Mouse (Mus musculus) splenic B cell, adult 2 months (primary cell): ENCODE measurements at regions not wholly inside any gene's neighbourhood (a gene's known extent, or its start where the extent isn't known, plus 50 kb on each side); places are given as distances from the start of the nearest gene placed in this dataset.

Experiments
- DNase-seq: peaks from one replicate; pipeline ENCODE4 v3.0.0-alpha.2; 2011; ENCODE audit warnings: low read depth, low spot score
- H3K27me3 ChIP-seq: 2 replicates; pipeline ENCODE4 v1.6.1; 2012; ENCODE audit warnings: mild to moderate bottlenecking, low read length, moderate library complexity, mixed read lengths; ENCODE audit not compliant: control insufficient read depth, poor library complexity, insufficient read depth, severe bottlenecking
- H3K36me3 ChIP-seq: 2 replicates; pipeline ENCODE4 v1.6.1; 2012; ENCODE audit warnings: mild to moderate bottlenecking, low read length, moderate library complexity, mixed read lengths; ENCODE audit not compliant: control insufficient read depth, poor library complexity, insufficient read depth, severe bottlenecking

DNA sequence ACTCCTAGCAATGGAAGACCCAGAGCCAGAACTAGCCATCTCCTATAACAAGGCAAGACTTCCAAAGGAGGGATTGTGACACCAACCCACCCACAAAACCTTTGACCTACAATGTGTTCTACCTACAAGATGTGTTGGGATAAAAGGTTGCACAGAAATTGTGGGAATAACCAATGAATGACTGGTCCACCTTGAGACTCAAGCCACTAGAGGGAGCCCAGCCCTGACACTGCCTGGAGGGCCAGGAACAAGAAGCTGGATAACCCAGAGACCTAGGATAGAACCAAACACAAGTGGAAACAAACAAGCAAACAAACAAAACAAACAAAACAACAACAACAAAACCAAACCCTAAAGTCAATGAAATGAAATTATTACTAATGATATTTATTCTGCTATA, 288.8 kb downstream of the Dchs2 start:
- no peaks in the 10 kb centered on the region for H3K36me3 ChIP-seq
- DNase-seq, result no peak

DNA sequence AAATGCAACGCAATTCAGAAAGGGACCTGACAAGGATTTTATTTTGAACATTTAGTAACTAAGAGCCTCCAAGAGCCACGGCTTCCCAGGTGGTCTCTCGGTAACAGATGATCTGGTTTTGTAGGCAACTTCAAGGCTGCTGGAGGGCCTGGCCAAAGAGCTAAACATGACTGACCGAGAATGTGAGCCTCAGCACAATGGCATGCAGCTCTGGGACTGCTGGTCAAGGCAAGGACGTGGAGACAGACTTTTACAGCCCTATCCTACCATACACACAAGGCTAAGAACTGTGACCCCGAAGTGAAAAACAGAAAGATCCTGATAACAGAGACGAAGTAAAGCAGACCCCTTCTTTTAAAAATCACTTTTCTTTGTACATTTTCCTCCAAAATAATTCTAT, 296.5 kb downstream of the Dchs2 start:
- no peaks in the 10 kb centered on the region for H3K36me3 ChIP-seq
- H3K27me3 ChIP-seq, result no peaks in the 10 kb centered on the region
- no peak for DNase-seq

More for the DNA sequence above, 288.8 kb downstream of the Dchs2 start:
- H3K27me3 ChIP-seq, result no peaks in the 10 kb centered on the region

DNA sequence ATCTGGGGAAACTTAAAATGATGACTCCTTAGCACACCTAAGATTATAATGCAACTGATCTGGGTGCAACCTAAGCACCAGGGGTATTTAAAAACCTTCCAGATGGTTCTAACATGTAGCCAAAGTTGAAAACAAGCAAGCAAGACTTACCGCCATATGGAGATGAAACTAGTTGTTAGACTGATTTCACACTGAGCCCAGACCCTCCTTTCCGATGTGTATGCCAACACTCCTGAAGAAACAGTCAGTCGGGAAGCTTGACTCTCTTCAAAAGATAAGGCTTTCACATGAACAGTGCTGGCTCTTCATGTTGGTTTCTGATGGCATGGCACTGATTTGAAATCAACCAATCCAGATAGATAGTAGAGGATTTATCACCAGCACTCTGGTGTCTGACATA, 301.6 kb downstream of the Dchs2 start:
- H3K36me3 ChIP-seq, result no peaks in the 10 kb centered on the region
- DNase-seq, result no peak
- H3K27me3 ChIP-seq, result no peaks in the 10 kb centered on the region

DNA sequence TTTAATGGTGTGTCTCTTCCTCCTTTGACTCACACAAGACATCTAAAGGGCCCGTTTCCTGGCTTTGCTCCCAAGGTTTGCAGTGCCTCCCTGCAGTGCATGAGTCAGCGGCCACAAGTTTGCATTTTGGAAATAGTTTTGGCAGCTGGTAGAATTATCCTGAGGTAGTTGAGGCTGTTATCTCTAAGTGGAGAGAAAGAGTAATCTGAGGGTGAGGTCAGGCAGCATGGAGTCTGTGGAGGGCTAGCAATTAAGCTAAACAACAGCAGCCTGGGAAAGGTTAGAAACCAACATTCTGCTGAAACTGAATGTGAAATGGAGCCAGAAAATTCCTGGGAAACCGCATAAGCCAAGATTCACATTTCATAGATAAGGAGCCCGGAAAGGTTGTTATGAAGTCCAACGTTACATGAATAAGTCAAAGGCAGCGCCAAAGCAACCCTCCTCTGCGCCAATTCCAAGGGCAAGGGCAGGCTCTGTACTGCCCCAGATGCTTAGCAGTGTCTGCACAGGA, 318.5 kb downstream of the Dchs2 start:
- Histone ChIP-seq H3K36me3 (no peaks in the 10 kb centered on the region), H3K27me3 (no peaks in the 10 kb centered on the region)
- no peak for DNase-seq

DNA sequence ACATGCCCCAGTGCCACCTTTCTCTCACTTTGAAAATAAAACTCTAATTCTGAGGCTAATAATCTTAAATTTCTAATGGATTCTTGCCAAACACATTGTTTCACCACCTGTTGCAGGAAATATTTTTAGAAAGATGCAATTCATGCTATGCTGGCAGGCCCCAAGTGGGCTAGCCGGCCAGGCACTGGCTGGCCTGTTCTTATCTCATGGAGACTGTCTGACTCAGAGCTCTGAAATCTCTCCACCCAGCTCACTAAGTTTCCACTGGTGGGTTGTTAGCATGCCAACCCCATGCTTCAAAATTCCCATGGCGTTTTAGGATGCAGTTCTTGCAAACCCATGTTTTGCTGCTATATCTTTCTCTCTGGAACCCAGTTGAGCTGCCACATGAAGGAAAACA, 315.5 kb upstream of the Sfrp2 start:
- Histone ChIP-seq H3K36me3 (no peaks in the 10 kb centered on the region), H3K27me3 (no peaks in the 10 kb centered on the region)
- DNase-seq, result no peak

DNA sequence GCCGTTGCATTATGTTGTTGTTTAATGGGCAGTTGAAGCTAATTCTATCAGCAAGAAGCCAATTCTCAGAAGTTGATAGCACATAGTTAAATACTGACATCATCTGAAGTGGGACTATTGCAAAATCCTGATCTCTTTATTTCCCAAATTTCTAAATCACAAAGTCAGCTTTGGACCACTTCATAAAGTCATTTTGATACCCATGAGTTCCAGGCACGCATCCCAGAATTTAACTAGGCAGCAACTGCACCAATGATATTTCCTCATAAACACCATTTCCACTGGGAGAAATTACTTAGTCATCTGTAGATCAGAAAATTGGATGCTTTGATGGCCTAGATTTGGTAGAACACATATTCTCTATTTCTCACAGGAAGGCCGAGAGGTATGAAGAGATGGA, 314.8 kb upstream of the Sfrp2 start:
- no peaks in the 10 kb centered on the region for H3K27me3 ChIP-seq
- no peak for DNase-seq
- no peaks in the 10 kb centered on the region for H3K36me3 ChIP-seq

DNA sequence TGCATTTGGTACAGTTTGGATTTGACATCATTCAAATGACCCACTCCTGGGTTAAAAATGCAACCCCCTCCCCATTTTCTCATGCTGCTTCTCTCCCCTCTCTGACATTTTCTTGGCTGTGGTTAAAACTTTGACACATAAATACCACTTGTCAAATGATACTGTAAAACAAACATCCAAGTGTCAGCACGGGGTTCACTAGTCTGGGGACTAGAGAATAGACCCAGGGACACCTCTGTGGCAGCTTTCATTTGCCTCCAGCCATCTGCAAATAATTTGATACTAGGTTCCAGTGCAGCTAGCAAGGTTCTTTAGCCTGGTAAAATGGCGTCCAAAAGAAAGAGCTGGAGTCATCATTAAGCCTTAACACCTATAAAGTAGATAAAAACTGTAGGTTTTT, 312.7 kb upstream of the Sfrp2 start:
- H3K36me3 ChIP-seq, result no peaks in the 10 kb centered on the region
- DNase-seq, result no peak
- H3K27me3 ChIP-seq, result no peaks in the 10 kb centered on the region

DNA sequence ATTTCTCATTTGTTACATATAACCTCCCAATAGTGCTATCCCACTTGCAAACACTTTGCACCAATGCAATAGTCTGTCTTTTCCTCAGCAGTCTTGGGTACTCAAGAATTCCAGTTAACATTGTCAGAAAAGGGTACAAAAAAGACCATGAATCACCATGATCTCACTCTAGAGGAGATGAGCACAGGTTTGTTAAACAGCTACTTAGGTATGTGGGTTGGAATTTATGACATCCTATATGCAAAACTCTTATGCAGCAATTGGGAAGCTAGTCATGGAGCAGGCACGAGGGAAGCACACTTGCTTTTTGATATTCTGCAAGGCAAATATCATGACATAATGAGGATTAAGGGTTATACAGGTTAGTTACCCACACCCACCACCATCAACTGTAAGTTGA, 307.7 kb upstream of the Sfrp2 start:
- H3K27me3 ChIP-seq, result no peaks in the 10 kb centered on the region
- H3K36me3 ChIP-seq, result no peaks in the 10 kb centered on the region
- DNase-seq, result no peak

DNA sequence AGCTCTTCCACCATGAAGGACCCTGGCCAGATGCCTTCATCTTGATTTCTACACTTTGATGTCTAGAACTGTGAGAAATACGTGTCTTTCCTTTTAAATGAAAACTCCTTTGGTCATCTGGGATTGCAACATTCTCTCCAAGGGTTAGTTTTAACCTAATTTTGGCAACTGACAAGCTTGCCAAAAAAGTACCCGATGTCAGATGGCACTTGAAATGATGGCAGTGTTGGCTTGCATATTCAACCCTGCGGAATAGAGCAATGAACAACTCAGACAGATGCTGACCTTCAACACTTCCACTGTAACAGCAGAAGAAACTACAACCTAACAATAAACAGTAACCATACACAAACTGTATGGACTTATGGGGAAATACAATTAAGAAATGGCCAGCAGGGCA, 286.9 kb upstream of the Sfrp2 start:
- H3K27me3 ChIP-seq, result no peaks in the 10 kb centered on the region
- DNase-seq, result no peak
- no peaks in the 10 kb centered on the region for H3K36me3 ChIP-seq

DNA sequence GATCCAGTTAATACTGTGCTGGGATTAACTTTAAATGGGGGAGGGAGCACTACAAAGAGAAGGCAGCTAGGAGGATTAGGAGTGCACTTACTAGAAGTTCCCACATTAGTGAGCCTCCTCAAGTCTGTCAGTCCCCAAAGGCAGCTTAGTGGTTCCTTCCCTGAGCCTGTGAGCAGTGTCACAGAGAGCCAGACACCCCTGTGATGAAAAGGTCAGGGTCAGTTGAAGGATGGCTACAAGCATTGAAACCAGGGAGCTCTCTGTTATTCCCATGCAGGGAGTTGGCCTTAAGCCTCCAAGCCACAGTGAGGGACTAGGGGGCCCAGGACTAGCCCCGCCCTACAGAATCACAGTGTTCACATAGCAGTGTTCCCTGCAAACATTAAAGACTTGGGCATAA, 285.9 kb upstream of the Sfrp2 start:
- Histone ChIP-seq H3K36me3 (no peaks in the 10 kb centered on the region), H3K27me3 (no peaks in the 10 kb centered on the region)
- no peak for DNase-seq

DNA sequence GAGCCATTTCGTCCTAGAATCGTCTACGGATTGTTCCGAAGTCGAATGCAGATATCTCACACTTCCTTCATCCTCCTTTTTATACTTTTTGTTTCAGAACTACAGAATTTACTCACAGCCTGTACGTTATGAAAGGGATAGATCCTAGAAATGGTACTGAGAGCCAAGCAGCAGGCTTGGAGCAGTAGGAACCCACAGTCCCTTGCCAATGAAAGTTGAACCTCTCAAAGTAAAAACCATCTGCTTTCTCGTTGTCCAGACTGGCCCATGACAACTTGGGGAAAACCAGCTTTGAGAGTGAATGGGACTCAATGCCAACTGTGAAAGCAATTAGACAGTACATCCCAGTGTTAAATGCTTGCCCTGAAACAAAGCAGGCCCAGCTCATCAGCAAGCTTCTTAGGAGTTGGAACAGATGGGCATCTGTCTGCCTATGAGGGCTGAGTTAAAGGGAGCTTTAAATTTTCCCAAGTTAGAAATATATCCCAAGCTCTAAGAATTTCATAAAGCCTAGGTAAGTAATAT, 279.9 kb upstream of the Sfrp2 start:
- DNase-seq, result no peak
- Histone ChIP-seq H3K27me3 (no peaks in the 10 kb centered on the region), H3K36me3 (no peaks in the 10 kb centered on the region)

DNA sequence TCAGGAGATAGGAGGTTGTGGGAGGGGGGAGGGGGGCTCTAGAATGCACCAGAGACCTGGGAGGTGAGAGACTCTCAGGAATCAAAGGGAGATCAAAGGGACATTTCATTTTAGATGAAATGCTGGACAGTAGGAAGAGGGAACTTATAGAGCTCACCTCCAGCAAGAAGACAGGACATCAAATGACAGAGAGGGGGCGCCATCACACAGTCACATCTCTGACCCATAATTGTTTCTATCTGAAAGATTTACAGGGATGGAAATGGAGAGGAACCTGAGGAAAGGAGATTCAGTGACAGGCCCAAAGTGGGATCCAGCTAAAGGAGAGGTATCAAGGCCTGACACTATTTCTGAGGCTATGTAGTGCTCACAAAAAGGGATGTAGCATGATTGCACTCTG, 270.5 kb upstream of the Sfrp2 start:
- DNase-seq, result no peak
- Histone ChIP-seq H3K36me3 (no peaks in the 10 kb centered on the region), H3K27me3 (no peaks in the 10 kb centered on the region)

DNA sequence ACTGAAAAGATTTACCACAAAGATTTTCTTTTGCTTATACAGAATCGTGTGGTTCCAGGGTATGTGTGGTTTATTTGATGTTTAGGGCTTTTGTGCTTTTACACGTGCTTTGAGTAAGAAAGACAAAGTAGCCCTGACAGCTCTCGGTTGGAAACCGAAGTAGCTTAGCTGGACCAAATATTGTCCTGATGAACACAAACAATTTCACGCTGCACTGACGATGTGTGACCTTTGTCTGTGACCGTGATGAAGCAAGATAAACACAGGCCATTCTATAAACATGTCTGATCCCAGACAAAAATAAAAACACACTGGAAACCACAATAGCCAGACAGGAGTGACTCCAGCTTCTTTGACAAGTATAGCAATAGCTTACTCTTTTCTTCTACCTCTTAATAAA, 262.2 kb upstream of the Sfrp2 start:
- Histone ChIP-seq H3K27me3 (no peaks in the 10 kb centered on the region), H3K36me3 (no peaks in the 10 kb centered on the region)
- DNase-seq, result no peak

DNA sequence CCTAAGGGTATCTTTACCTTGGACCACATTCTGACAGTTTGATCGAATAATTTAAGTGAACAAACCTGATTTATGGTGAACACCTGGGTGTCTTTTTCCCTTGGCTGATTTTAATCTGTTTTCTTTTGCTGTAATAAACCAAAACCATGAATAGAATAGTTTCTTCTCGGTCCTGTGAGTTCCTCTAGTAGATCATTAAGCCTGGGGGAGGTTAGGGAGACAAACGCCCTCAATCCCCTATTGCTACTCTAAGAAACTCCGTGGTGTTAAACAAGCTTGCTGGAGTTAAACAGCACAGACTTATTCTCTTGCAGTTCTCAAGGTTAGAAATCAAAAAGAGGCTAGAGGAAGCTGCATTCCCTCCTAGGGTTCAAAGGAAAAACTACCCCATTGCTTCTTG, 249.5 kb upstream of the Sfrp2 start:
- H3K27me3 ChIP-seq, result no peaks in the 10 kb centered on the region
- no peaks in the 10 kb centered on the region for H3K36me3 ChIP-seq
- DNase-seq, result no peak

DNA sequence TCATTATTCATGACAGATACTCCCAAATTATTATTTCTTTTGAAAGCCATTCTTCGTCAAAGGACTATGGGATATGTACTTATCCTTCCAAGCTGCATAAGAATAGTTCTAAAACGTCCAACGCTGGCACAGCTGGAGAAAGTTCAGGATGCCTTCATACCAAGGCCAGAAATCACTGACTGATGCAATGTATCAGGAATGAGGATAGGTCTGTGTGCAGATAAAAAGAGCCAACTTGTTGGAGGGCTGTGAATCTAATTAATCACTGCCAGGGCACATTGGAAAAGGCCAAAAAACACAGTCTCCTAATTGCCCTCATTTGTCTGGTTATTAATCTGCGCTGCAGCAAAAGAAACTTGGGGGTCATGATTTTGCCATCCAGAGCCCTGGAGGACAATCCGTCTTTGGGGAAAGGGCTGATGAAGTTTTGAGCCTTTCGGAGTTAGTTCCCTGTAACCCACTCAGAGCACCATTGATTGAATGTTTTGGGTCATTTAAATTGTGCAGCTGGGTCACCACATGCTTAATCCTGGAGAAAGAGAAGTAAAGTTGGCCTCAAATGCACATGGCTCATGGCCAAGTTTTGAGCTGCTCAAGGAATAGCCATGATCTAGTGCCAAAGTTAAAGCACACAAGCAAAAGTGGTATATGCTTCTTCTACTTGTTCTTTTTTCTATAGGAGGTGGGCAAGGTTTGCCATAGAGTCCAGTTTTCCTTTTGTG, 248.0 kb upstream of the Sfrp2 start:
- Histone ChIP-seq H3K27me3 (no peaks in the 10 kb centered on the region), H3K36me3 (no peaks in the 10 kb centered on the region)
- DNase-seq, result no peak
